Mouse (Mus musculus) WW6 (cell line): Measurements from ENCODE around the gene Samd4.

Source experiments
- DNase-seq: peaks from one replicate; pipeline ENCODE4 v3.0.0-alpha.2; 2013; ENCODE audit warnings: low read depth, low spot score

The Samd4 gene

GRCm38 (mm10) chr14:47065067-47065466 lies 182.4 kb downstream of the Samd4 start:
- no peak for DNase-seq

GRCm38 (mm10) chr14:47066901-47067300 lies 184.2 kb downstream of the Samd4 start:
- DNase-seq: no peak

GRCm38 (mm10) chr14:47074045-47074666 lies 191.5 kb downstream of the Samd4 start:
- DNase-seq: peak; percentile 54

- no peak for DNase-seq
Measured at GRCm38 (mm10) chr14:47075010-47075677, 192.5 kb downstream of the Samd4 start.

- no peak for DNase-seq
Measured at GRCm38 (mm10) chr14:47075856-47076255, 193.2 kb downstream of the Samd4 start.

- no peak for DNase-seq
Measured at GRCm38 (mm10) chr14:47076956-47077575, 194.4 kb downstream of the Samd4 start.

GRCm38 (mm10) chr14:47077576-47077970 lies 194.9 kb downstream of the Samd4 start:
- no peak for DNase-seq

- DNase-seq: no peak
Measured at GRCm38 (mm10) chr14:47079911-47080310, 197.3 kb downstream of the Samd4 start.

GRCm38 (mm10) chr14:47083311-47083710 lies 200.7 kb downstream of the Samd4 start:
- DNase-seq: no peak

GRCm38 (mm10) chr14:47083838-47084237 lies 201.2 kb downstream of the Samd4 start:
- no peak for DNase-seq

- no peak for DNase-seq
Measured at GRCm38 (mm10) chr14:47084686-47085085, 202.0 kb downstream of the Samd4 start.

- DNase-seq: no peak
Measured at GRCm38 (mm10) chr14:47086123-47086522, 203.5 kb downstream of the Samd4 start.

GRCm38 (mm10) chr14:47086743-47087142 lies 204.1 kb downstream of the Samd4 start:
- peak; percentile 77 for DNase-seq

GRCm38 (mm10) chr14:47087182-47087581 lies 204.5 kb downstream of the Samd4 start:
- DNase-seq: no peak

GRCm38 (mm10) chr14:47087669-47088250 lies 205.1 kb downstream of the Samd4 start:
- DNase-seq: no peak

- DNase-seq: no peak
Measured at GRCm38 (mm10) chr14:47088339-47088738, 205.7 kb downstream of the Samd4 start.

GRCm38 (mm10) chr14:47089153-47089552 lies 206.5 kb downstream of the Samd4 start:
- no peak for DNase-seq

GRCm38 (mm10) chr14:47091908-47092307 lies 209.3 kb downstream of the Samd4 start:
- no peak for DNase-seq

GRCm38 (mm10) chr14:47093355-47093792 lies 210.7 kb downstream of the Samd4 start:
- DNase-seq: no peak

- DNase-seq: no peak
Measured at GRCm38 (mm10) chr14:47095036-47095435, 212.4 kb downstream of the Samd4 start.

GRCm38 (mm10) chr14:47096357-47096756 lies 213.7 kb downstream of the Samd4 start:
- DNase-seq: no peak
